18 mouse cellular contexts compared by ENCODE assay signal in genomic region chr16:77393470-77393869, GRCm38 (mm10).
DNase-seq lines count a peak whose midpoint lies in the region; ATAC-seq and TF ChIP-seq lines count a peak whose summit lies in the region.
"Had no signal": no experiment of that assay in that cellular context is flagged by ENCODE, and none has a peak within 500 bp of the region (broad histone marks: within the 10 kb centered on the region; RNA-seq: fewer than 3 reads in every experiment).

No protein-coding gene starts in this region.

- H3K79me2 ChIP-seq in CH12.LX (replicated peaks; ENCODE audit: control insufficient read depth, extremely low read depth, insufficient read depth, poor library complexity, severe bottlenecking), result no peaks in the 10 kb centered on the region

- no peak for TF ChIP-seq POLR2A in CH12.LX (IDR thresholded peaks at IDR 0.05; ENCODE audit: low read depth, low read length)

- H3K27ac ChIP-seq in hindbrain, embryonic 14.5 days, result peak overlapping the region; percentile 32; the same call in 1 of the 2 replicates
- no peak overlapping the region for H3K27ac ChIP-seq in hindbrain, embryonic 16.5 days (ENCODE audit: low read depth, low read length)
- H3K27ac ChIP-seq in CH12.LX (ENCODE audit: insufficient read depth, low read depth), result no peak overlapping the region
- H3K27ac ChIP-seq: embryonic facial prominence, embryonic 15.5 days; forebrain, embryonic 15.5 days; hindbrain, embryonic 15.5 days had no signal

- no peak for ATAC-seq in hindbrain, embryonic 14.5 days (ENCODE audit: low FRiP score)
- ATAC-seq in hindbrain, embryonic 16.5 days, result no peak
- ATAC-seq in common myeloid progenitor, adult 5-6 weeks (replicated peaks; ENCODE audit: low read depth, poor library complexity, severe bottlenecking), result peak; percentile 50; the same call in 1 of the 2 replicates
- ATAC-seq in megakaryocyte progenitor cell, adult 5-6 weeks (replicated peaks; ENCODE audit: poor library complexity), result peak; percentile 64
- ATAC-seq: forebrain, embryonic 15.5 days; inflammation-experienced regulatory T-cells, adult 6 months had no signal

- H3K4me2 ChIP-seq in hindbrain, embryonic 14.5 days (replicated peaks), result no peak overlapping the region
- H3K4me2 ChIP-seq in hindbrain, embryonic 16.5 days (ENCODE audit: low read length), result no peak overlapping the region
- H3K4me2 ChIP-seq in CH12.LX (ENCODE audit: insufficient read depth, low read depth, poor library complexity, severe bottlenecking), result no peak overlapping the region
- H3K4me2 ChIP-seq: embryonic facial prominence, embryonic 15.5 days; forebrain, embryonic 15.5 days; heart, embryonic 13.5 days; hindbrain, embryonic 15.5 days had no signal

- DNase-seq in hindbrain, embryonic 14.5 days (ENCODE audit: low spot score), result no peak
- DNase-seq in CH12.LX (ENCODE audit: extremely low read depth), result peak; percentile 19
- DNase-seq in adrenal gland, adult 2 months, result no peak
- no peak for DNase-seq in kidney, postnatal 4 days
- DNase-seq: adrenal gland, postnatal 10 days; cerebellum, adult 11 months; cerebellum, adult 8-10 months; cerebellum, postnatal 25 days; gastrocnemius, postnatal 10 days; heart, postnatal 36 days had no signal

- no peak overlapping the region for H3K9ac ChIP-seq in hindbrain, embryonic 14.5 days
- no peak overlapping the region for H3K9ac ChIP-seq in hindbrain, embryonic 16.5 days (ENCODE audit: low read depth, low read length)
- no peak overlapping the region for H3K9ac ChIP-seq in CH12.LX (ENCODE audit: insufficient read depth, low read depth)
- H3K9ac ChIP-seq: embryonic facial prominence, embryonic 15.5 days; forebrain, embryonic 15.5 days; heart, embryonic 13.5 days; hindbrain, embryonic 15.5 days had no signal

- no peaks in the 10 kb centered on the region for H3K27me3 ChIP-seq in hindbrain, embryonic 14.5 days (ENCODE audit: control insufficient read depth, insufficient read depth, low read length)
- H3K27me3 ChIP-seq in hindbrain, embryonic 16.5 days (replicated peaks; ENCODE audit: control insufficient read depth, insufficient read depth, low read length), result no peaks in the 10 kb centered on the region
- H3K27me3 ChIP-seq in CH12.LX (replicated peaks), result no peaks in the 10 kb centered on the region
- H3K27me3 ChIP-seq: embryonic facial prominence, embryonic 15.5 days; forebrain, embryonic 15.5 days; heart, embryonic 13.5 days; hindbrain, embryonic 15.5 days had no signal

- peaks cover 7% of the 10 kb centered on the region; the same call in 1 of the 2 replicates for H3K4me1 ChIP-seq in hindbrain, embryonic 14.5 days (replicated peaks; ENCODE audit: control insufficient read depth, insufficient read depth, low read length)
- H3K4me1 ChIP-seq in hindbrain, embryonic 16.5 days (ENCODE audit: control insufficient read depth, insufficient read depth, low read depth, low read length), result no peaks in the 10 kb centered on the region
- no peaks in the 10 kb centered on the region for H3K4me1 ChIP-seq in CH12.LX (ENCODE audit: control insufficient read depth in 1 of 2, insufficient read depth in 2 of 2)
- H3K4me1 ChIP-seq: embryonic facial prominence, embryonic 15.5 days had no signal

- no peaks in the 10 kb centered on the region for H3K36me3 ChIP-seq in hindbrain, embryonic 14.5 days (replicated peaks; ENCODE audit: control insufficient read depth, insufficient read depth)
- no peaks in the 10 kb centered on the region for H3K36me3 ChIP-seq in hindbrain, embryonic 16.5 days (ENCODE audit: control insufficient read depth, insufficient read depth, low read length)
- H3K36me3 ChIP-seq in CH12.LX (replicated peaks in 1 of 2; ENCODE audit: control insufficient read depth in 1 of 2, insufficient read depth in 1 of 2, low read length in 1 of 2), result no peaks in the 10 kb centered on the region
- H3K36me3 ChIP-seq: embryonic facial prominence, embryonic 15.5 days; forebrain, embryonic 15.5 days; hindbrain, embryonic 15.5 days had no signal

- no peak for TF ChIP-seq EP300 in CH12.LX (IDR thresholded peaks at IDR 0.05; ENCODE audit: low read length)

- WGBS in hindbrain, embryonic 14.5 days, result 76% methylated on average over 5 of the region's 5 CpGs
- WGBS in hindbrain, embryonic 16.5 days, result 77% methylated on average over 5 of the region's 5 CpGs

- in situ Hi-C loops in CH12.LX (cut with MboI; ENCODE audit: low pct_ligation_motif_present, low pct_unique_long_range_greater_than_20kb, low sequenced_read_pairs), result no loop called here

- no peaks in the 10 kb centered on the region for H3K9me3 ChIP-seq in hindbrain, embryonic 14.5 days (ENCODE audit: control insufficient read depth, low read length)
- no peaks in the 10 kb centered on the region for H3K9me3 ChIP-seq in hindbrain, embryonic 16.5 days (ENCODE audit: control insufficient read depth, low read length)
- H3K9me3 ChIP-seq in CH12.LX (replicated peaks; ENCODE audit: low read length), result peaks cover 16% of the 10 kb centered on the region
- H3K9me3 ChIP-seq: embryonic facial prominence, embryonic 15.5 days; forebrain, embryonic 15.5 days; heart, embryonic 13.5 days; hindbrain, embryonic 15.5 days had no signal

- dilution Hi-C loops in CH12.LX (cut with MboI; ENCODE audit: extremely low pct_ligation_motif_present, extremely low pct_unique_long_range_greater_than_20kb, low sequenced_read_pairs), result no loop called here

- H3K4me3 ChIP-seq in hindbrain, embryonic 14.5 days (replicated peaks; ENCODE audit: low read length), result no peak overlapping the region
- H3K4me3 ChIP-seq in hindbrain, embryonic 16.5 days (ENCODE audit: low read length), result no peak overlapping the region
- H3K4me3 ChIP-seq in CH12.LX (replicated peaks in 1 of 3; ENCODE audit: low read depth in 2 of 3, low read length in 2 of 3, poor library complexity in 1 of 3), result no peak overlapping the region
- H3K4me3 ChIP-seq: embryonic facial prominence, embryonic 15.5 days; forebrain, embryonic 15.5 days; heart, embryonic 13.5 days; hindbrain, embryonic 15.5 days had no signal

- TF ChIP-seq CTCF in CH12.LX (conservative IDR thresholded peaks at IDR 0.05 in 1 of 2, IDR thresholded peaks at IDR 0.05 in 1 of 2; ENCODE audit: low read depth in 2 of 2, low read length in 2 of 2), result no peak

- TF ChIP-seq RAD21 in CH12.LX (IDR thresholded peaks at IDR 0.05; ENCODE audit: low read depth, low read length), result no peak

TF ChIP-seq in CH12.LX, 34 proteins besides CTCF, POLR2A, EP300 and RAD21:
- TF ChIP-seq BHLHE40 (IDR thresholded peaks at IDR 0.05; ENCODE audit: low read depth, low read length) (no peak), SIN3A (IDR thresholded peaks at IDR 0.05; ENCODE audit: low read length) (no peak), NRF1 (IDR thresholded peaks at IDR 0.05; ENCODE audit: low read depth, low read length) (no peak), MAFK (IDR thresholded peaks at IDR 0.05; ENCODE audit: insufficient replicate concordance, low read length) (no peak), ETS1 (conservative IDR thresholded peaks at IDR 0.05; ENCODE audit: low read depth, low read length) (no peak), MXI1 (IDR thresholded peaks at IDR 0.05; ENCODE audit: low read depth, low read length) (no peak), ZKSCAN1 (IDR thresholded peaks at IDR 0.05; ENCODE audit: borderline replicate concordance, low read depth, low read length) (no peak), MEF2A (IDR thresholded peaks at IDR 0.05; ENCODE audit: borderline replicate concordance, low read depth, low read length) (no peak), PAX5 (IDR thresholded peaks at IDR 0.05; ENCODE audit: low read length) (no peak)

Comparison
In these comparisons a context has a peak if more than half of its experiments do, and no peak if none do; other contexts are left out.
1. ATAC-seq: peak in common myeloid progenitor, adult 5-6 weeks (single experiment) and megakaryocyte progenitor cell, adult 5-6 weeks (single experiment); none in hindbrain, embryonic 14.5 days (single experiment) and hindbrain, embryonic 16.5 days (single experiment).